Mouse (Mus musculus): Measurements from ENCODE around the gene Tpp2.
"Not testable (repeated sequence)": the region's sequence is repeated elsewhere in the genome, so short reads cannot be mapped to it uniquely, and the experiment has no call there.

Gene Tpp2

DNA sequence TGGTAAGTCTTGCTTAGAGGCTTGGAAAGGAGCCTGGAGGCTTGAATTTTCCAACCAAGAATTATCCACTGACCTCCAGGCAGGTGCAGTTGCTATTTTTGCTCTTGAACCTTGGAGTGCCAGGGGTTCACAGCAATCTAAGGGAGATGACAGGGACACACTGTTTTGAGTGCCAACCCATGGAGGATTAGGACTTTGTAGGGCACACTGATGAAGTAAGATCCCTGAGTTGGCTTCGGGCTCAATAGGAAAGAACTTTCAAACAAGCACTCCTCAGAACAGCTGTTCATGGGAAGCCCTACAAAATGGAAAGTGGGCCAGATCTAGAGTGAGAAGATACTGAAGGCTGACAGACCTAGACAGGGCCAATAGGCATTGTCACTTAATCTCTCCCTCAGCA is 89.2 kb downstream of the Tpp2 start:
- DNase-seq: no peak

GRCm38 (mm10) chr1:44027651-44028050 is 94.2 kb downstream of the Tpp2 start:
- no peak for DNase-seq

DNA sequence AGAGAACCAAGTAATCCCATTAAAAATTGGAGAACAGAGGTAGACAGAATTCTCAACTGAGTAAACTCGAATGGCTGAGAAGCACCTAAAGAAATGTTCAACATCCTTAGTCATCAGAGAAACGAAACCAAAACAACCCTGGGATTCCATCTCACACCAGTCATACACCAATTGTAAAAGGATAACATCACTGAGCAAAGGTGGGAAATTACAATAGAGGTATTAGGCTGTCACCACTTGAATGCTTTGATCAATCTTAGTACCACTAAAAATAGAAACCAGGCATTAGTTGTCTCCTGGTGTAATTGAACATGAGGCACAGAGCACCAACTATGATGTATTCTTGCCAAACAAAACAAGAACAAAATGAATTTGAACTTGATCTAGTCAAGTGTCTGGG is 98.8 kb downstream of the Tpp2 start:
- DNase-seq: no peak

DNA sequence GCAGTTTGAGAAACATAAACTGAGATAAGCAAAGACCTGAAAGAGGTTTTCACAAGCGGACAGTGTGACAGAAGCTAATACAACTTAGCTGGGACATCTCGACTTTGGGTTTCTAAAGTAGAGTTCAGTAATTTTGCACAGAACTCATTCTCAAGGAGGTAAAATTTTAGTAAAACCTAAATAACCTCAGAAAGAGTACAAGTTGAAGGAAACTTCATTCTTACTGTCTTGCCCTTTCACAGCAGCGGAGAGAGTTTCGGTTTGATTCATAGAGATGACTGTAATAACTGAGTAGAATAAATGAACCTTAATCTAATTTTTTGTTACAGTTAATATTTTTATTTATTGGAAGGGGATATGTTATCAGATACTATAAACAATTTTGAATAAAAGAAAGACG is 99.5 kb downstream of the Tpp2 start:
- DNase-seq: no peak

GRCm38 (mm10) chr1:44041797-44042554 is 108.5 kb downstream of the Tpp2 start:
- DNase-seq: peak in 1 of 2 experiments; percentile 74

DNA sequence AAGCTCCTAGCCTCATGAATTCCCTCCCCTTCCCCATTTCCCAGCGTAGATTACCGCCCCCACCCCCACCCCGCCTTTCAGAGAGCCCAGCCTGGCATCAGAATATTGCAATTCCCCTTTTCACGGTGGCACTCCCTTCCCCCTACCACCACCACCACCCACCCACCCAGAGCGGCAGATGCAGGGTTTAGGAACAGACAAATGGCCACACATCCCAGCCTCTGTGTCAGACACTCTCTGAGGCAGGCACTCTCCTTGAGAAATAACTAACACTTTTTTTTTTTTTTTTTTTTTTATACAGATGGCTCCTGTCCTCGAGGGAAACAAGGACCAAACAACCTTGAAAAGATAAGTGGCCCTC is 109.1 kb downstream of the Tpp2 start:
- no peak for DNase-seq

- not testable (repeated sequence) for DNase-seq
Observed at GRCm38 (mm10) chr1:44045689-44046088, 112.2 kb downstream of the Tpp2 start.

DNA sequence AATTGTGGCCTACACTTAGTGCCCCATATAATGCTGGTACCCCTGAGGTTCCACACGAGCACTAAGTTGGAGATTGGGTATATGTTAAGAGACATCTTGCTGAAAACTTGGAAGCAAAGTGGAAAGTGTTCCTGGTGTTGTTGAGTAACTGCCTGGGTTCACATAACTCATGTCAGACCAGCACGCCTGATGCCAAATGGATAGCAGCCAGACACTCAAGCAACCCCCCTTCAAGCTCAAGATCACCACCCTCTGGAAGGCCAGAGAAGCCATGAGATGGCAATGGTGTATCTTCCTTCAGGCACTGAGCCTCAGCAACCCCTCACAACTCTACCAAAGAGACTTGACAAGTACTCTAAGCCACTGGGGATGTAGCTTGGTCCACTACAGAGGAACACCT is 113.1 kb downstream of the Tpp2 start:
- peak; percentile 28 to 57 for DNase-seq
